Mouse (Mus musculus) kidney, adult 2 months (tissue): ENCODE results near the gene Cep63.

ENCODE experiments used
- CTCF ChIP-seq: fragments of 200-500 bp; conservative IDR thresholded peaks from 2 replicates; pipeline ENCODE4 v1.5.1; 2011; ENCODE audit warnings: low read depth, mild to moderate bottlenecking, control low read depth, low read length, moderate library complexity, mixed read lengths; ENCODE audit not compliant: insufficient read depth, insufficient read length
- POLR2A ChIP-seq: fragments of 200-500 bp; IDR thresholded peaks from one replicate; pipeline ENCODE4 v1.6.1; 2011; ENCODE audit warnings: low read depth, low read length, control low read depth

DNA sequence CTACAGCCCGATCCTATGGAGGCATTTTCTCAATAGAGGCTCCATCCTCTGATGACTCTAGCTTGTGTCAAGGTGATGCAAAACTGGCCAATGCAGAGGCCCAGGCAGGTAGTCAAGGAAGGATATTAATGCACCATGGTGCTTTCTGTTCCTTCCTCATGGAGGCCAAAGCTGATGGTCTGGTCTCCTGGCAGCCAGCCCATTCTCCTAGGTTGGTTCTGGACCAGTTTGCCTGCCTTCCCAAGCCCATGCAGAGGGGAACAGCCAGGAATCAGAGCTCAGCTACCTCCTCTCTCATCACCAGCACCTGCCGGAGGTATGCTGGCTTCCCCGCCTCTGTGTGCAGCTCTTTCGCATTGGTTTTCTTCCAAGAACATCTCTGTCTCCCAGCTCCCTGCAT lies 89.4 kb downstream of the Cep63 start:
- TF ChIP-seq POLR2A = no peak
- TF ChIP-seq CTCF = no peak
